Mouse (Mus musculus) myocyte (in vitro differentiated cells): ENCODE measurements around the gene Fam129b. TPM values are rescaled to one million over a fixed set of nuclear protein-coding genes. Genes with fewer than 3 reads are reported as not detected.

Experiments
- H3K27me3 ChIP-seq: one replicate; pipeline ENCODE4 v1.6.1; 2011; ENCODE audit not compliant: control insufficient read depth, insufficient read depth, insufficient read length
- H3K36me3 ChIP-seq: one replicate; pipeline ENCODE4 v1.6.1; 2011; ENCODE audit not compliant: control insufficient read depth, insufficient read depth
- H3K4me2 ChIP-seq: one replicate; pipeline ENCODE4 v1.6.1; 2011; ENCODE audit warnings: low read depth, control low read depth
- H3K4me3 ChIP-seq: one replicate; pipeline ENCODE4 v1.5.1; 2011; ENCODE audit warnings: mild to moderate bottlenecking, control low read depth, moderate library complexity
- H3K79me2 ChIP-seq: one replicate; pipeline ENCODE4 v1.6.1; 2011; ENCODE audit not compliant: control insufficient read depth, insufficient read depth
- H3ac ChIP-seq: one replicate; pipeline ENCODE4 v1.6.1; 2011; ENCODE audit not compliant: control insufficient read depth, insufficient read length
- CEBPB ChIP-seq: IDR thresholded peaks from 2 replicates; pipeline ENCODE4 v1.6.1; 2011; ENCODE audit warnings: mild to moderate bottlenecking, moderate library complexity; ENCODE audit not compliant: poor library complexity, insufficient read depth, severe bottlenecking
- E2F4 ChIP-seq: IDR thresholded peaks from one replicate; pipeline ENCODE4 v1.6.1; 2011; ENCODE audit warnings: mild to moderate bottlenecking, control low read depth, moderate library complexity; ENCODE audit not compliant: insufficient read depth
- MAX ChIP-seq: IDR thresholded peaks from one replicate; pipeline ENCODE4 v1.6.1; 2011; ENCODE audit warnings: low read depth, mild to moderate bottlenecking, control low read depth
- MYOD1 ChIP-seq, 3 experiments: IDR thresholded peaks; one replicate each; pipeline ENCODE4 v1.6.1; 2011; ENCODE audit warnings: control low read depth in 2 of 3, low read depth in 2 of 3, mild to moderate bottlenecking in 2 of 3, moderate library complexity in 1 of 3; ENCODE audit not compliant: insufficient read length in 2 of 3, control insufficient read depth in 1 of 3
- MYOG ChIP-seq, 3 experiments: IDR thresholded peaks; one replicate each; pipeline ENCODE4 v1.6.1; 2011; ENCODE audit warnings: control low read depth in 2 of 3, low read depth in 2 of 3, mild to moderate bottlenecking in 2 of 3; ENCODE audit not compliant: insufficient read length in 2 of 3, control insufficient read depth in 1 of 3, insufficient read depth in 1 of 3
- POLR2A ChIP-seq: IDR thresholded peaks from one replicate; pipeline ENCODE4 v1.6.1; 2011; ENCODE audit warnings: low read depth, mild to moderate bottlenecking, control low read depth, moderate library complexity; ENCODE audit not compliant: insufficient read length
- POLR2AphosphoS2 ChIP-seq: IDR thresholded peaks from one replicate; pipeline ENCODE4 v1.6.1; 2011; ENCODE audit warnings: low read depth, control low read depth; ENCODE audit not compliant: insufficient read length
- REST ChIP-seq: IDR thresholded peaks from one replicate; pipeline ENCODE4 v1.6.1; 2011; ENCODE audit warnings: mild to moderate bottlenecking, control low read depth, moderate library complexity; ENCODE audit not compliant: insufficient read depth, insufficient read length
- SRF ChIP-seq: IDR thresholded peaks from one replicate; pipeline ENCODE4 v1.6.1; 2011; ENCODE audit warnings: low read depth; ENCODE audit not compliant: control insufficient read depth, insufficient read length
- TCF12 ChIP-seq: IDR thresholded peaks from one replicate; pipeline ENCODE4 v1.6.1; 2011; ENCODE audit warnings: mild to moderate bottlenecking, control low read depth; ENCODE audit not compliant: poor library complexity, insufficient read depth, severe bottlenecking
- TCF3 ChIP-seq: IDR thresholded peaks from one replicate; pipeline ENCODE4 v1.6.1; 2011; ENCODE audit warnings: low read depth, control low read depth; ENCODE audit not compliant: insufficient read length
- USF1 ChIP-seq: IDR thresholded peaks from one replicate; pipeline ENCODE4 v1.6.1; 2011; ENCODE audit warnings: low read depth, mild to moderate bottlenecking, control low read depth, moderate library complexity
- polyA plus RNA-seq: library from polyadenylated mRNA; unstranded; fragments of >200 nt; fragmentation: generic; extraction: Trizol; gene quantifications from one replicate; pipeline ENCODE4 v1.2.1, GENCODE M21; 2012; ENCODE audit warnings: missing spikeins

Gene Fam129b
- polyA plus RNA-seq, 1 experiment: 204 TPM

DNA sequence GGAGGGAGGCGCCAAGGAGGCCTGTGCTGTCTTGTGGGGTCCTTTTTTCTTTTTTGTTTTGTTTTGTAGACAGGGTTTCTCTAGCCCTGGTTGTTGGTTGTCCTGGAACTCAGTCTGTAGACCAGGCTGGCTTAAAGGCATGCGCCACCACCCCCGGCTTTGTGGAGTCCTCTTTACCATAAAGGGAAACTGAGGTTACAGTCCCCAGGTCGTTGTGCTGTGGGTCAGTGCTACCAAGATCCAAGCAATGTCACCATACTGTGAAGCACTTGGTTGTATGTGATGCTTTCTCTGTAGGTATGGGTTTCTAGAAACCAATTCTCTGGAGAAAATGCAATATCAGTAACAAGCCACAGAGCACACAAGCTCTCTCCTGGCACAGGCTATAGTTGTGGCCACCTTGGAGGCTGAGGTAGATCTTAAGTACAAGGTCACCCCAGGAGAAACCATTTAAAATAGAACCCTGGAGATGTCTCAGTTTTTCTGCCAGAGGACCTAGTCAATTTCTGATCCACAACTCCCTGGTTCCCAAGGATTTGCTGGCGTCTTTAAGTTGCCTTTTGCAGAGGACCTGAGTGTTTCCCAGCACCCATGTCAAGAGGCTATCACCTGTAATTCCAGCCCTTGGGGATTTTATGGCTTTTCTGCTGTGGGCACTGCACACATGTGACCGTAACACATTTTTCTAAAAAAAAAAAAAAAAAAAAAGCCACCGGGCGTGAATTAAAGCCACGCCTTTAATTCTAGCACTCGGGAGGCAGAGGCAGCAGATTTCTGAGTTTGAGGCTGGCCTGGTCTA lies 88.9 kb downstream of the Fam129b start:
- Histone ChIP-seq H3K36me3 (peaks cover 26% of the 10 kb centered on the region), H3K27me3 (no peaks in the 10 kb centered on the region), H3ac (no peak overlapping the region), H3K4me2 (peak overlapping the region; percentile 90), H3K79me2 (peaks cover 28% of the 10 kb centered on the region), H3K4me3 (peak overlapping the region; percentile 96)
- peak; percentile 49 for TF ChIP-seq POLR2A
- TF ChIP-seq CEBPB: no peak
- peak; percentile 61 for TF ChIP-seq POLR2AphosphoS2

GRCm38 (mm10) chr2:32965511-32966183 lies 89.7 kb downstream of the Fam129b start:
- peaks cover 28% of the 10 kb centered on the region for H3K79me2 ChIP-seq
- peak overlapping the region; percentile 80 for H3K4me3 ChIP-seq
- TF ChIP-seq MYOD1 (IDR thresholded peaks at IDR 0.05; ENCODE audit: control insufficient read depth in 1 of 3, insufficient read length in 2 of 3, low read depth in 2 of 3) (no peak), MYOG (IDR thresholded peaks at IDR 0.05; ENCODE audit: control insufficient read depth in 1 of 3, insufficient read depth in 1 of 3, insufficient read length in 2 of 3, low read depth in 2 of 3) (no peak), SRF (no peak), POLR2AphosphoS2 (peak; percentile 17), CEBPB (no peak), POLR2A (no peak)
- H3K27me3 ChIP-seq: no peaks in the 10 kb centered on the region
- H3K36me3 ChIP-seq: peaks cover 26% of the 10 kb centered on the region
- no peak overlapping the region for H3ac ChIP-seq
- peak overlapping the region; percentile 95 for H3K4me2 ChIP-seq

DNA sequence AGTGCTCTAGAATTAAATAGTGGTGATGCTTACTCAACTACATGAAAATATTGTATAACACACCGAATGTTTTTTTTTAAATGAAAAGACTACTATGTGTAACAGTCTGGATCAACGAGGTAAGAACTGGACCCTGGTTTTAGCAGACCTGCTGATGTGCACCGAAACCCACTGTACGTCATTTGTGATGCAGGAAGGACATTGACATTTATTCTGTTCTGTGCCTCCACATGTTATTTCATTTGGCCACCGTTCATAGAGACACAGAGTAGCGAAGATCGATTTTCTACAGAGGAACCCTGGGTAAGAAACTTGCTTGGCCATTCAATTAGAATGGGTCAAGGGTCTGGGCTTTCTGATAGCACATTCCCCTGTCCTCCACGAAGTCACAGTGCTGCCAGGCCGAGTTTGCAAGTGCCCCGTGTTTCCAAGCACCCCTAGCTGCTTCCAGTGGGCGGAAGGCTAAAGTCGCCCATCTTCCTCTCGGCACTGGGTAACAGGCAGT lies 90.3 kb downstream of the Fam129b start:
- TF ChIP-seq MYOD1 (IDR thresholded peaks at IDR 0.05; ENCODE audit: control insufficient read depth in 1 of 3, insufficient read length in 2 of 3, low read depth in 2 of 3) (no peak), SRF (no peak), CEBPB (no peak), REST (no peak)
- H3K79me2 ChIP-seq: peaks cover 28% of the 10 kb centered on the region

GRCm38 (mm10) chr2:32966689-32967631 lies 91.0 kb downstream of the Fam129b start:
- peak overlapping the region; percentile 80 for H3K4me3 ChIP-seq
- peak overlapping the region; percentile 23 for H3ac ChIP-seq
- H3K79me2 ChIP-seq: peaks cover 24% of the 10 kb centered on the region
- peak overlapping the region; percentile 95 for H3K4me2 ChIP-seq
- peaks cover 26% of the 10 kb centered on the region for H3K36me3 ChIP-seq
- H3K27me3 ChIP-seq: no peaks in the 10 kb centered on the region
- peak; percentile 30 for TF ChIP-seq REST
- peak; percentile 99 for TF ChIP-seq POLR2AphosphoS2
- TF ChIP-seq MAX: no peak
- TF ChIP-seq POLR2A: peak; percentile 99
- peak; percentile 82 for TF ChIP-seq USF1
- no peak for TF ChIP-seq E2F4
- no peak for TF ChIP-seq CEBPB
- no peak for TF ChIP-seq TCF12
- no peak for TF ChIP-seq TCF3
- no peak for TF ChIP-seq SRF
- peak in 2 of 3 experiments; percentile 13 to 31 for TF ChIP-seq MYOG (IDR thresholded peaks at IDR 0.05; ENCODE audit: control insufficient read depth in 1 of 3, insufficient read depth in 1 of 3, insufficient read length in 2 of 3, low read depth in 2 of 3)
- peak in 1 of 3 experiments; percentile 21 for TF ChIP-seq MYOD1 (IDR thresholded peaks at IDR 0.05; ENCODE audit: control insufficient read depth in 1 of 3, insufficient read length in 2 of 3, low read depth in 2 of 3)

More for the DNA sequence above, 90.3 kb downstream of the Fam129b start:
- peaks cover 26% of the 10 kb centered on the region for H3K36me3 ChIP-seq
- peak overlapping the region; percentile 23 for H3ac ChIP-seq
- H3K4me3 ChIP-seq: peak overlapping the region; percentile 80
- H3K4me2 ChIP-seq: peak overlapping the region; percentile 95
- H3K27me3 ChIP-seq: no peaks in the 10 kb centered on the region
